Mouse (Mus musculus): ENCODE results near the gene Eif4g1. TPM values are rescaled to one million over a fixed set of nuclear protein-coding genes. Genes with fewer than 3 reads are reported as not detected.
A peak's percentile ranks its signal among the peaks of the same experiment; 100 is the strongest.
"Not testable (repeated sequence)": the region's sequence is repeated elsewhere in the genome, so short reads cannot be mapped to it uniquely, and the experiment has no call there.

Gene Eif4g1
- 99.1 and 114 TPM in 2 replicates for polyA plus RNA-seq (2015; fragmentation: Nextera tagmentation; extraction: Ambion mirVana)

DNA sequence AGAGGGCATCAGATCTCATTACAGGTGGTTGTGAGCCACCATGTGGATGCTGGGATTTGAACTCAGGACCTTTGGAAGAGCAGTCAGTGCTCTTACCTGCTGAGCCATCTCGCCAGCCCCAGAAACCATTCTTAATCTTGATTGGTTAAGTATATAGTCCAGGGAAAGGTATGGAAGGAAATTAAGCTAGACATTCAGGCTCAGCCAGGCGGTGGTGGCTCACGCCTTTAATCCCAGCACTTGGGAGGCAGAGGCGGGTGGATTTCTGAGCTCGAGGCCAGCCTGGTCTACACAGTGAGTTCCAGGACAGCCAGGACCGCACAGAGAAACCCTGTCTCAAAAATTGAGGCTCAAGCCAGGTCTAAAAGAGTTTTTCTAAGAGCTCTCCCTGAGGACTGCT is at the start of gene Eif4g1:
Gene Eif4g1 (plus strand): TSS at position 301 of the 400 bp plus-strand sequence.
- not testable (repeated sequence) for H3K4me3 ChIP-seq (replicated peaks); H3K4me1 ChIP-seq (replicated peaks); H3K27me3 ChIP-seq; H3K9ac ChIP-seq; H3K9me3 ChIP-seq (replicated peaks); H3K4me2 ChIP-seq; H3K27ac ChIP-seq; ATAC-seq (ENCODE audit: low read depth); DNase-seq
- WGBS (ENCODE audit: insufficient replicate concordance), result 73% methylated on average over 6 of the region's 6 CpGs
- H3K36me3 ChIP-seq, result peaks cover 19% of the 10 kb centered on the region

DNA sequence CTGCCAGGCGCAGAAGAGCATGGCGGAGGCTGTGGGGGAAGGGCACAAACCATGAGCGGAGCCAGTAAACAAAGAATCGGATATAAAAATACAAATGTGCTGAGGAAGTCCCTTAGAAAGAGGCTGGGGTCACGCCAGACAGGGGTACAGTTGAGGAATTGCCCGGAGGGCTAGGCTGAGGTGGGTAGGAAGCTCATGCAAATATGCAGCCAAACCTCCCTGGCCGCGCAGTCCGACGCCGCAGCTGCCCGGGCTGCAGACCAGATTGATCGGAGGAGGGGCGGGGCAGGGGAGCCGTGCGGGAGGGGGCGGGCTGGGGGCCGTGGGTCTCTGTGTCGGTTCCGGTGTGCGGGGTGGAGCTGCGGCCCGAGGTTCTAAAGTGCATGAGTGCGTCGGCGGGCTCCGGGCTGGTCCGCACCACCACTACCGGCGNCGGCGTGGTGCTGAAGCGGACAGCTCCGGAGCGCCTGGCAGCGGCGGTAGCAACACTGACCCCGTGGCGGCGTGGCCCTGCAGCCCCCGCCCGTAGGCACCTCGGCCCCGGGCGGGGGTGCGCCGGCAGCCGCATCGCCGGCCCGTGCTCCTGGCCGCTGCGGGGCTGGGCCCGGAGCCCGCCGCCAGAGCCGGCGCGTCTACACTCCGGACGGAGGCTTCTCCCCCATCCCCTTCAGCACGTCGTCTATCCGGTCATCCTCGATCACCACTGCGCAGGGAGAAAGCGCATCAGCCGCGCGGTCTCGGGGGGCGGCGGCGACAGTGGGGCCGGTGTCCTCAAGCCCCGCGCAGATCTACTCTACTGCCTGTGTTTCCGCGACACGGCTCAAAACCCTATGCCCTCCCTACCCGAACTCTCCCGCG is 48.3 kb upstream of the Eif4g1 start:
- no peaks in the 10 kb centered on the region for H3K9me3 ChIP-seq (replicated peaks)
- peaks cover 69% of the 10 kb centered on the region for H3K27me3 ChIP-seq
- peak overlapping the region; percentile 95 for H3K4me2 ChIP-seq
- no peaks in the 10 kb centered on the region for H3K36me3 ChIP-seq
- 0 out of 2 replicates have a peak overlapping the region, but pooled peaks have one; percentile 71 for H3K9ac ChIP-seq
- no peak for DNase-seq
- peak overlapping the region; percentile 69 for H3K4me3 ChIP-seq (replicated peaks)
- WGBS (ENCODE audit: insufficient replicate concordance), result 4% methylated on average over 69 of the region's 83 CpGs
- peak; percentile 25 for ATAC-seq (ENCODE audit: low read depth)
- H3K4me1 ChIP-seq (replicated peaks), result peaks cover 35% of the 10 kb centered on the region
- no peak overlapping the region for H3K27ac ChIP-seq

DNA sequence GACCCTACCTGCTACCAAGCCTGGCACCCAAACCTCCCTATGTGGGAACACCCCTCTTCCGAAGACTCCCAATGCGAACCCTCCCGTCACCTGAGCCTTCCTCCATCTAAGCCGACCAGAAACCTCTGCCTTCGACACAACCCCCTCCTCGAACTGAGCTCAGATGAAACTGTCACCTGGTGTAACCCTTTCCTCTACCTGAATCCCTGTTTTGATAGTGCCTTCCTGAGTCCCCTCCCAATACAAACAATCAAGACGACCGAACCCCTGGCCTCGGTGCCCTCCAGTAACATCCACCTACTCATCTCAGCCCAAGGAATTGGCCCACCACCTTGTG is 47.7 kb upstream of the Eif4g1 start:
- H3K9me3 ChIP-seq (replicated peaks), result no peaks in the 10 kb centered on the region
- peak overlapping the region; percentile 71; the same call in 1 of the 2 replicates for H3K9ac ChIP-seq
- H3K4me2 ChIP-seq, result peak overlapping the region; percentile 95
- 0% methylated on average over 9 of the region's 9 CpGs for WGBS (ENCODE audit: insufficient replicate concordance)
- peaks cover 69% of the 10 kb centered on the region for H3K27me3 ChIP-seq
- H3K4me3 ChIP-seq (replicated peaks), result peak overlapping the region; percentile 69
- H3K36me3 ChIP-seq, result no peaks in the 10 kb centered on the region
- peaks cover 35% of the 10 kb centered on the region for H3K4me1 ChIP-seq (replicated peaks)
- DNase-seq (no peak), ATAC-seq (ENCODE audit: low read depth) (no peak)
- H3K27ac ChIP-seq, result no peak overlapping the region

DNA sequence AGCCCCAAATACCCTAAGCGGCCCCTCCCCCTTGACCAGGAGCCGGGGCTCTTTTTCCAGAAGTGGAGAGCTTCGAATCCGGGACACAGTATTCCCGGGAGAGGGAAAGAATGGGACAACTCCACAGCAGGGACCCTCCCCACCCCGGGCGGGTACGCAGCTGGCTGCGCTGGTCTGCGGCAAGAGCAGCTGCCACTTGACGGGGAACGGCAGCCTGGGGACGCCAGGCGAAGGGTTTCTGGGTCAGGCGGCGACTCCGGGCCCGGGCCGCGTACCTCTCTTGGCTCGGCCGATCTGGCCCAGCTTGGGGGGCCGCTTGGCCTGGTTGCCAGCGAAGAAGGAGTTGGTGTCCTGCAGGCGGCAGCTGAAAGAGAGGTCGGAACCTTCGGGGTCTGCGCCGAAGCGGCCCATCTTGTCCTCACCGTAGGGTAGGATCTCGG is 47.3 kb upstream of the Eif4g1 start:
- no peaks in the 10 kb centered on the region for H3K36me3 ChIP-seq
- peak overlapping the region; percentile 95 for H3K4me2 ChIP-seq
- H3K27me3 ChIP-seq, result peaks cover 69% of the 10 kb centered on the region
- no peaks in the 10 kb centered on the region for H3K9me3 ChIP-seq (replicated peaks)
- peak overlapping the region; percentile 69 for H3K4me3 ChIP-seq (replicated peaks)
- H3K9ac ChIP-seq, result peak overlapping the region; percentile 71
- H3K4me1 ChIP-seq (replicated peaks), result peaks cover 35% of the 10 kb centered on the region
- H3K27ac ChIP-seq, result no peak overlapping the region
- DNase-seq, result no peak
- ATAC-seq (ENCODE audit: low read depth), result no peak
- WGBS (ENCODE audit: insufficient replicate concordance), result 1% methylated on average over 32 of the region's 32 CpGs

DNA sequence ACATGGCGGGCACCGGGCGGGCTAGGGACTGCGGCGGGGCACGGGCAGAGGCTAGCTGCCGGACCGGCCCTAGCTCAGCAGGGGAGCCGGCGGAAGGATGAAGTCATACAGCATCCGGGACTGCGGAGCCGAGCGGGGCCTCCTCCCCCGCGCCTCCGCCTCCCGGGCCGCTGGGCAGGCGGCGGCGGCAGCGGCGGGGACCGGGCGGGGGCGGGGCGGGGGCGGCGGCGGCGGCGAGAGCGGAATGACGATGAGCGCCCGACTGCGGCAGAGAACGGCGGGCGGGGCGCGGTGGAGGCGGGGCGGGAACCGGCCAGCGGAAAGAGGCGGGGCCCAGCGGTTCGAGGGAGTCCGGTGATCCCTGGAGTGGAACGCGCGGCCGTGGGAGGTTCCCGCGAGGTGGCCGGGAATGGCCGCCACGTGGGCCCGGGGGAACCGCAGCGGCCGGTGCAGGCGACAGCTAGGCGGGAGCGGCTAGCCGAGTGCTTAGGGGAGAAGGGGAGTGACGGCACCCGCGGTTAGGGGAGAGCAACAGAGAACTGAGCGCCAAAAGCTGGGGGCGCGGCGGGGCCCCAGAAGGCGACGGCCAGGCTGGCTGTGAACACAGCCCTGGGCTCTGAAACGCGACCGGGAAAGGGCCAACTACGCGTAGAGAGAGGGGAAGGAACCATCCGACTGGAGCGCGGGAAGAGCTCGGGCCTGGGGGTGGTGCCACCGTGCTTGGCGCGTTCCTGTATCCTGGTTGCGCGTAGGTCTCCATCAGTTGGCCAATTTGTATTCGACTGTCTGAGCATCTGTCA is 46.7 kb upstream of the Eif4g1 start, which contains the start of gene Camk2n2:
Gene Camk2n2 (minus strand): TSS at position 97 of the 800 bp plus-strand sequence.
- Histone ChIP-seq H3K9ac (peak within 1 kb of the TSS; percentile 71), H3K4me1 (replicated peaks) (peaks cover 35% of the 10 kb centered on the region), H3K36me3 (no peaks in the 10 kb centered on the region), H3K4me3 (replicated peaks) (peak within 1 kb of the TSS; percentile 69), H3K4me2 (peak within 1 kb of the TSS; percentile 95), H3K9me3 (replicated peaks) (no peaks in the 10 kb centered on the region), H3K27ac (peak within 1 kb of the TSS; percentile 31; the same call in 1 of the 2 replicates), H3K27me3 (peaks cover 71% of the 10 kb centered on the region)
- DNase-seq (peak; percentile 50), ATAC-seq (ENCODE audit: low read depth) (peak; percentile 70)
- WGBS (ENCODE audit: insufficient replicate concordance), result 1% methylated on average over 80 of the region's 92 CpGs

DNA sequence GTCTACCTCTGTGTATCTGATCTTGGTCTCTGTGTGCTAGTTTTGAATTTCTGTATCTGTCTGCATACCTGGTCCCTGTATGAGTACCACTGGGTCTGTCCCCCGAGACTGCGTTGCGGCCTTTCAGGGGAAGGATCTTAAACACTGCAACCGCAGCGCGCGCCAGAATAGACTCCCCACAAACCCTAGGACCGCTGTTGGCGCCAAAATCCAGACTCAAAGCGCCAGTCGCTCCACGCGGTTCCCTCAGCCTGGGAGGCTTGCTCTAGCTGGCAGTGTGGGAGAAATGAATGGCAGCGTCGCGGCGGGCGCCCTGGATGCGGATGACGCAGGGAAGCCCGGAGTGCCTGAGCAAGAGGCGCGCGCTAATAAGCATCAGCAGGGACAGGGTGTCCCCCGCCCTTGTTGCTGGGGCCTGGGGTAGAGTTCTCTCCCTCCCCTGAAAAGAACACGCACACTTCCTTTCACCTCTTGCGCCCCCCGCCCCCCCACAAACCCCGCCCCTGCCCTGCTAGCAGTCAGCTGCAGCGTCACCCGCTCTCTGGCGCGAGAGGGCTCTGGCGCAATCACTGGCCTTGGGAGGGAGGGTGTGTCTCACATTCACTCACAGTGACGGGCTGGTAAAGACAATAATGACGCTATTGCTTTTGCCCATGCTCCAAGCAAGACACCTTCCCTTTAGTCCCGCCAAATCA is 46.0 kb upstream of the Eif4g1 start:
- H3K4me3 ChIP-seq (replicated peaks), result peak overlapping the region; percentile 69
- peak; percentile 31 for DNase-seq
- under 1% methylated on average over 37 of the region's 37 CpGs for WGBS (ENCODE audit: insufficient replicate concordance)
- H3K36me3 ChIP-seq, result no peaks in the 10 kb centered on the region
- H3K4me2 ChIP-seq, result peak overlapping the region; percentile 95
- peak; percentile 42 for ATAC-seq (ENCODE audit: low read depth)
- H3K4me1 ChIP-seq (replicated peaks), result peaks cover 35% of the 10 kb centered on the region
- peaks cover 78% of the 10 kb centered on the region for H3K27me3 ChIP-seq
- H3K27ac ChIP-seq, result 0 out of 2 replicates have a peak overlapping the region, but pooled peaks have one; percentile 31
- H3K9ac ChIP-seq, result peak overlapping the region; percentile 71
- H3K9me3 ChIP-seq (replicated peaks), result no peaks in the 10 kb centered on the region

DNA sequence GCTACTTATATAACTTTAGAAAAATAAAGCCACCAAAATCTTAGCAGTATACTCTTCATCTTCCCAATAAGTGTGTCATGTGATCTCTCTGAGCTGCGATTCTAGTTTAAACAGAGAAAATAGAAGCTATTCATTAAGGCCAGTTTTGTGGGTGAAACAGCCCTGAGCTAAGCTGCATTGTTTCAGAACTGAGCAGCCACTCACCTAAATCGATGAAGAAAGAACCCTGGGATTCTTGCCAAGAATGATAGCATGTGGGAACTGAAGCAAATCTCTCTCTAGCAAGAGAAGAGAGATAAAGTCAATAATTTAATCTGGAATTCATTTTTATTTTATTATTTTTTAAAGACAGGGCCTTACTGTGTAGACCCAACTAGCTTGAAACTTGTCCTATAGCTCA is 44.9 kb upstream of the Eif4g1 start:
- H3K4me1 ChIP-seq (replicated peaks), result peaks cover 35% of the 10 kb centered on the region
- H3K4me3 ChIP-seq (replicated peaks), result no peak overlapping the region
- peaks cover 79% of the 10 kb centered on the region for H3K27me3 ChIP-seq
- DNase-seq (no peak), ATAC-seq (ENCODE audit: low read depth) (no peak)
- H3K9ac ChIP-seq, result no peak overlapping the region
- 63% methylated on average over 2 of the region's 2 CpGs for WGBS (ENCODE audit: insufficient replicate concordance)
- H3K9me3 ChIP-seq (replicated peaks), result no peaks in the 10 kb centered on the region
- no peak overlapping the region for H3K4me2 ChIP-seq
- H3K27ac ChIP-seq, result no peak overlapping the region
- H3K36me3 ChIP-seq, result no peaks in the 10 kb centered on the region

DNA sequence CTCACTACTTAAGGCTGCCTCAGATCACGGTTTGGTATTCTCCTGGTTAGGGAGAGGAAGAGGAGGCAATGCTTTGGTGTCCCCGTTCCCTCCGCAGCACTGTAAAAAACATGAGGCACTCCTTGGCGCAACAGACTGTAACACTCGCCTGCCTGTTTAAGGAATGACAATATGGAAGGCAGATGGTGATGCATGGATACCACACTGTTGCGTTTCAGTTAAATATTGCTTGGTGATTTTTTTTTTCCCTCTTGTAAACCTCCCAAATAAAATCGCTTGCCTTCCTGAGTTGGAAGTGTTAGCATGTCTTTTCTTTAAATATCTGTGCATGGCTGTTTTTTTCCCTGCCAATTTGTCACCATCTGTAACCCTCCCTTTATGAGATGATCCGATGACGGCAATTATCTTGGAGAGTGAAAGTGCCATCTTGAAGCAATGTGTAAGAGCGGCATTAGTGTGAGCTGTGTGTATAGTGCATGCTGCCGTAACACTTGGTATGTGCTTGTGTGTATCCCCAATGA is 39.2 kb upstream of the Eif4g1 start:
- H3K4me3 ChIP-seq (replicated peaks), result no peak overlapping the region
- no peaks in the 10 kb centered on the region for H3K36me3 ChIP-seq
- no peaks in the 10 kb centered on the region for H3K9me3 ChIP-seq (replicated peaks)
- H3K27ac ChIP-seq, result no peak overlapping the region
- DNase-seq, result no peak
- WGBS (ENCODE audit: insufficient replicate concordance), result 63% methylated on average over 11 of the region's 11 CpGs
- H3K27me3 ChIP-seq, result peaks cover 58% of the 10 kb centered on the region
- H3K9ac ChIP-seq, result no peak overlapping the region
- H3K4me1 ChIP-seq (replicated peaks), result peaks cover 5% of the 10 kb centered on the region
- no peak for ATAC-seq (ENCODE audit: low read depth)
- no peak overlapping the region; the same call in 1 of the 2 replicates for H3K4me2 ChIP-seq

DNA sequence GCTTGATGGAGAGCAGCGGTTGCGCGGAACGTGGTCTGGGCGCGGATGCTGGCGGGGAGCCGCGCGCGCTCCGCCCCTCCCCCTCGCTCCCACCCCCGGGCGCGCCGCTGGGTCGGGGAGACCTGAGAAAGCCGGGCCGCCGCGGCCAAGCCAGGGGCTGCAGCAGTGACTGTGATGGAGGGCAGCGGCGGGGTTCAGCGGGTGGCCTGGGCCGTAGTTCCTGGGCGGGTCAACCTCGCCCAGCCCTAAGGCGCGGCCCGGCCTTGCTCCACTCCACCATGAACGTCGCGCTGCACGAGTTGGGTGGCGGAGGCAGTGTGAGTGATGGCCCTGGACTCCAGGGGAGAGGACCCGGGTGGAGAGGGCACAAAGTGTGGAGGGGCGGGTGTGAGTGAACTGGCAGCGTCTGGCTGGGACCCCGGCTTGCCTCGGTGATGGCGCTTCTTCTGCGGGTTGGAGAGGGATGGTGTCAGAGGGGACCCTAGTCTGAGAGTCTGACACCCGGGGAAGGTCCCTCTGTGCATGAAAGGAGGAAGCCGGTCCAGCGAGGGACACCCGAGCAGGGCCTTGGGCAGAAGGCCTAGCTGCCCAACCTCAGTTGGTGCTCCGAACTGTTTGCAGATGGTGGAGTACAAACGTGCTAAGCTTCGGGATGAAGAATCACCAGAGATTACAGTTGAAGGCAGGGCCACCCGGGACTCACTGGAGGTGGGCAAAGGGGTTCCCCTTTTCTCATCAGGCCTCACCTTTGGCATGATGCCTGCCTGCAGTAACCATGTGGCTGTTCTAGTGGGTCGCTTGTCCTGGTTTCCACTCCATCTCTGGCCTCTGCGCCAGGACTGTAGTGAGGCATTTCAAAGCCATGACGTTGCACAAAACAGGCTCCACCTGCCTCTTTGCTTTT is 38.1 kb upstream of the Eif4g1 start, which contains the start of gene Ece2:
Gene Ece2 (plus strand): TSS at position 98 of the 904 bp plus-strand sequence.
- peak within 1 kb of the TSS; percentile 68 for H3K4me2 ChIP-seq
- H3K9ac ChIP-seq, result no peak within 1 kb of the TSS
- WGBS (ENCODE audit: insufficient replicate concordance), result 11% methylated on average over 54 of the region's 54 CpGs
- peaks cover 54% of the 10 kb centered on the region for H3K27me3 ChIP-seq
- no peaks in the 10 kb centered on the region for H3K9me3 ChIP-seq (replicated peaks)
- peak within 1 kb of the TSS; percentile 50 for H3K4me3 ChIP-seq (replicated peaks)
- H3K36me3 ChIP-seq, result no peaks in the 10 kb centered on the region
- H3K4me1 ChIP-seq (replicated peaks), result peaks cover 5% of the 10 kb centered on the region
- no peak for DNase-seq
- ATAC-seq (ENCODE audit: low read depth), result no peak
- H3K27ac ChIP-seq, result no peak within 1 kb of the TSS

DNA sequence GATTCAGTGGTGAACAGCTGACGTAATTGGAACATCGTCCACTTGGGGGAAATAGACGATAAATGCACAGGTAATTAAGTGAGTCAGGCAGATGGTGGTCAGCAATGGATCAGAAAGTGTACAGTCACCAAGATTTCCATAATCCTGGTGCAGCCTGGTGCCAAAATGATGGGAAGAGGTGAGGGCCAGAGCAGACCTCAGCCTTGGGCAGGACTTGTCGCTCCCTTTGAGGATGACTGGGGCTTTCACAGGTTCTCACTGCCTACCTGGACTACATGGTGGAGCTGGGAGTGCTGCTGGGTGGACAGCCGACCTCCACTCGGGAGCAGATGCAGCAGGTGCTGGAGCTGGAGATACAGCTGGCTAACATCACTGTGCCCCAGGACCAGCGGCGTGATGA is 30.7 kb upstream of the Eif4g1 start:
- no peak for DNase-seq
- Histone ChIP-seq H3K27ac (no peak overlapping the region), H3K4me3 (replicated peaks) (no peak overlapping the region), H3K36me3 (no peaks in the 10 kb centered on the region), H3K27me3 (peaks cover 20% of the 10 kb centered on the region), H3K9ac (no peak overlapping the region), H3K9me3 (replicated peaks) (no peaks in the 10 kb centered on the region), H3K4me2 (no peak overlapping the region), H3K4me1 (replicated peaks) (no peaks in the 10 kb centered on the region)
- WGBS (ENCODE audit: insufficient replicate concordance), result 61% methylated on average over 8 of the region's 8 CpGs
- ATAC-seq (ENCODE audit: low read depth), result no peak

Data from liver, embryonic 13.5 days (tissue).